Mouse (Mus musculus) CH12.LX (cell line): ENCODE measurements around the gene Dalrd3. TPM values are rescaled to one million over a fixed set of nuclear protein-coding genes. Genes with fewer than 3 reads are reported as not detected.

ENCODE experiments used
- DNase-seq: peaks from one replicate; pipeline ENCODE4 v3.0.0-alpha.2; 2013; ENCODE audit errors: extremely low read depth
- H3K27ac ChIP-seq: 2 replicates; pipeline ENCODE4 v1.5.1; 2012; ENCODE audit warnings: low read depth, mild to moderate bottlenecking, control low read depth, moderate library complexity; ENCODE audit not compliant: insufficient read depth
- H3K27me3 ChIP-seq: replicated peaks from 2 replicates; pipeline ENCODE3; 2012; ENCODE audit warnings: inconsistent platforms
- H3K36me3 ChIP-seq, 2 experiments: replicated peaks in 1 of 2; 2 replicates each; pipeline versions ENCODE3 to v1.6.1; 2012; ENCODE audit warnings: inconsistent platforms in 1 of 2, low read length in 1 of 2, mild to moderate bottlenecking in 1 of 2, mixed read lengths in 1 of 2, moderate library complexity in 1 of 2; ENCODE audit not compliant: control insufficient read depth in 1 of 2, insufficient read depth in 1 of 2
- H3K4me1 ChIP-seq, 2 experiments: 2 replicates each; pipeline ENCODE4 v1.6.1; 2012; ENCODE audit warnings: inconsistent platforms in 1 of 2, moderate library complexity in 1 of 2; ENCODE audit not compliant: insufficient read depth in 2 of 2, control insufficient read depth in 1 of 2
- H3K4me2 ChIP-seq: 2 replicates; pipeline ENCODE4 v1.6.1; 2012; ENCODE audit warnings: low read depth, mild to moderate bottlenecking, control low read depth; ENCODE audit not compliant: poor library complexity, insufficient read depth, severe bottlenecking
- H3K4me3 ChIP-seq, 3 experiments: fragments of 150-350 bp in 1 of 3; sonication (generic) in 1 of 3; replicated peaks in 1 of 3; 2 replicates each; pipeline versions ENCODE3 to v1.5.1; 2011 to 2012; ENCODE audit warnings: low read depth in 2 of 3, low read length in 2 of 3, mild to moderate bottlenecking in 2 of 3, moderate library complexity in 2 of 3, control low read depth in 1 of 3, improper control_type of control experiment in 1 of 3, inconsistent platforms in 1 of 3, mixed read lengths in 1 of 3; ENCODE audit not compliant: poor library complexity in 1 of 3
- H3K79me2 ChIP-seq: replicated peaks from 2 replicates; pipeline ENCODE4 v1.6.1; 2012; ENCODE audit warnings: mild to moderate bottlenecking, moderate library complexity; ENCODE audit not compliant: control insufficient read depth, poor library complexity, insufficient read depth, severe bottlenecking; ENCODE audit errors: extremely low read depth
- H3K9ac ChIP-seq: 2 replicates; pipeline ENCODE4 v1.6.1; 2012; ENCODE audit warnings: low read depth, mild to moderate bottlenecking, control low read depth, moderate library complexity; ENCODE audit not compliant: insufficient read depth
- H3K9me3 ChIP-seq: replicated peaks from 2 replicates; pipeline ENCODE3; 2012; ENCODE audit warnings: low read length, inconsistent platforms, mixed read lengths
- BHLHE40 ChIP-seq: IDR thresholded peaks from 2 replicates; pipeline ENCODE4 v1.6.1; 2011; ENCODE audit warnings: mild to moderate bottlenecking, low read depth, low read length, improper control_type of control experiment
- CHD2 ChIP-seq: IDR thresholded peaks from 2 replicates; pipeline ENCODE4 v1.6.1; 2011; ENCODE audit warnings: low read length, improper control_type of control experiment
- CTCF ChIP-seq, 2 experiments: IDR thresholded peaks in 1 of 2; conservative IDR thresholded peaks in 1 of 2; 2 replicates each; pipeline ENCODE4 v1.5.1; 2011 to 2012; ENCODE audit warnings: low read depth in 2 of 2, low read length in 2 of 2, improper control_type of control experiment in 1 of 2, inconsistent platforms in 1 of 2, mild to moderate bottlenecking in 1 of 2, moderate library complexity in 1 of 2
- EP300 ChIP-seq: IDR thresholded peaks from 2 replicates; pipeline ENCODE4 v1.6.1; 2011; ENCODE audit warnings: low read length, improper control_type of control experiment
- ETS1 ChIP-seq: conservative IDR thresholded peaks from 2 replicates; pipeline ENCODE4 v1.6.1; 2012; ENCODE audit warnings: low read depth, mild to moderate bottlenecking, inconsistent platforms, low read length, improper control_type of control experiment, moderate library complexity
- IRF4 ChIP-seq: IDR thresholded peaks from 2 replicates; pipeline ENCODE4 v1.6.1; 2014; ENCODE audit warnings: low read depth, mild to moderate bottlenecking, inconsistent platforms, low read length, improper control_type of control experiment
- JUN ChIP-seq: IDR thresholded peaks from 2 replicates; pipeline ENCODE4 v1.6.1; 2011; ENCODE audit warnings: low read depth, mild to moderate bottlenecking, low read length, improper control_type of control experiment, moderate library complexity; ENCODE audit not compliant: insufficient read depth
- JUND ChIP-seq: conservative IDR thresholded peaks from 2 replicates; pipeline ENCODE4 v1.6.1; 2011; ENCODE audit warnings: low read depth, low read length, improper control_type of control experiment
- MAFK ChIP-seq: IDR thresholded peaks from 2 replicates; pipeline ENCODE4 v1.6.1; 2011; ENCODE audit warnings: low read length, improper control_type of control experiment; ENCODE audit not compliant: insufficient replicate concordance
- MAX ChIP-seq: IDR thresholded peaks from 2 replicates; pipeline ENCODE4 v1.6.1; 2011; ENCODE audit warnings: low read length, improper control_type of control experiment
- MEF2A ChIP-seq: IDR thresholded peaks from 2 replicates; pipeline ENCODE4 v1.6.1; 2014; ENCODE audit warnings: low read depth, mild to moderate bottlenecking, inconsistent platforms, low read length, improper control_type of control experiment, borderline replicate concordance
- MXI1 ChIP-seq: IDR thresholded peaks from 2 replicates; pipeline ENCODE4 v1.6.1; 2011; ENCODE audit warnings: mild to moderate bottlenecking, low read depth, low read length, improper control_type of control experiment
- NELFE ChIP-seq: IDR thresholded peaks from 2 replicates; pipeline ENCODE4 v1.6.1; 2011; ENCODE audit warnings: low read depth, low read length, improper control_type of control experiment
- PAX5 ChIP-seq: IDR thresholded peaks from 2 replicates; pipeline ENCODE4 v1.6.1; 2012; ENCODE audit warnings: low read length, inconsistent platforms, mixed read lengths
- SIN3A ChIP-seq: IDR thresholded peaks from 2 replicates; pipeline ENCODE4 v1.6.1; 2012; ENCODE audit warnings: low read length, improper control_type of control experiment, inconsistent platforms
- TCF12 ChIP-seq: IDR thresholded peaks from 2 replicates; pipeline ENCODE4 v1.6.1; 2014; ENCODE audit warnings: low read depth, mild to moderate bottlenecking, inconsistent platforms, low read length, improper control_type of control experiment
- USF1 ChIP-seq: IDR thresholded peaks from 2 replicates; pipeline ENCODE4 v1.6.1; 2014; ENCODE audit warnings: low read depth, mild to moderate bottlenecking, inconsistent platforms, low read length, improper control_type of control experiment
- USF2 ChIP-seq: conservative IDR thresholded peaks from 2 replicates; pipeline ENCODE4 v1.6.1; 2011; ENCODE audit warnings: low read depth, low read length, improper control_type of control experiment
- ZC3H11A ChIP-seq: IDR thresholded peaks from 2 replicates; pipeline ENCODE4 v1.6.1; 2012; ENCODE audit warnings: low read depth, mild to moderate bottlenecking, inconsistent platforms, low read length, improper control_type of control experiment
- ZNF384 ChIP-seq: IDR thresholded peaks from 2 replicates; pipeline ENCODE4 v1.6.1; 2012; ENCODE audit warnings: low read depth, low read length, improper control_type of control experiment, inconsistent platforms
- dilution Hi-C: fragments of 300-500 bp; cut with MboI; formaldehyde crosslinking; loops from 2 replicates; pipeline ENCODE4 v1.14.3; 2020; ENCODE audit warnings: low sequenced_read_pairs; ENCODE audit not compliant: extremely low pct_unique_long_range_greater_than_20kb, extremely low pct_ligation_motif_present
- in situ Hi-C: fragments of 300-500 bp; cut with MboI; formaldehyde crosslinking; loops from 3 replicates; pipeline ENCODE4 v1.14.3; 2019; ENCODE audit warnings: low sequenced_read_pairs, low pct_ligation_motif_present, low pct_unique_long_range_greater_than_20kb, mixed read lengths
- polyA plus RNA-seq: library from polyadenylated mRNA; unstranded; fragments of >175 nt; gene quantifications from 2 replicates; pipeline ENCODE4 v1.2.1, GENCODE M21; 2012; ENCODE audit warnings: low read depth; ENCODE audit not compliant: insufficient read length
- total RNA-seq, 2 experiments: library from RNA; depleted of rRNA; stranded (reverse); fragments of 300-350 nt in 1 of 2; fragments of >200 nt in 1 of 2; gene quantifications; 2 replicates each; pipeline ENCODE4 v1.2.3; 2012 to 2014

The Dalrd3 gene
- total and polyA plus RNA-seq, 3 experiments, result 52.6 to 114 (median 110) TPM

GRCm38 (mm10) chr9:108571401-108571973 is 1.8 kb downstream of the Dalrd3 start:
- Histone ChIP-seq H3K4me2 (no peak overlapping the region), H3K9ac (no peak overlapping the region), H3K27me3 (no peaks in the 10 kb centered on the region), H3K4me1 (peaks cover 3 to 12% of the 10 kb centered on the region in 2 experiments; a peak in 3 of 4 replicates), H3K36me3 (peaks cover 39 to 59% of the 10 kb centered on the region in 2 experiments), H3K9me3 (no peaks in the 10 kb centered on the region), H3K27ac (no peak overlapping the region), H3K79me2 (0 out of 2 replicates have a peak, but pooled peaks cover 3% of the 10 kb centered on the region), H3K4me3 (no peak overlapping the region)
- in situ Hi-C loops, result no loop called here
- no peak for DNase-seq
- TF ChIP-seq ZNF384 (no peak), MAX (no peak), USF2 (no peak), BHLHE40 (no peak), ZC3H11A (no peak)
- dilution Hi-C loops, result no loop called here

GRCm38 (mm10) chr9:108572321-108572720 is 2.6 kb downstream of the Dalrd3 start:
- TF ChIP-seq USF1, result no peak
- TF ChIP-seq USF2, result no peak
- TF ChIP-seq PAX5, result no peak
- TF ChIP-seq JUND, result no peak
- TF ChIP-seq TCF12, result no peak
- TF ChIP-seq EP300, result no peak
- no peak for TF ChIP-seq BHLHE40
- TF ChIP-seq MAFK, result no peak
- no peak for TF ChIP-seq NELFE
- TF ChIP-seq MXI1, result no peak
- TF ChIP-seq CTCF (conservative IDR thresholded peaks at IDR 0.05 in 1 of 2, IDR thresholded peaks at IDR 0.05 in 1 of 2; ENCODE audit: low read depth in 2 of 2, low read length in 2 of 2), result no peak
- no peak for TF ChIP-seq ETS1
- TF ChIP-seq IRF4, result no peak
- no peak for TF ChIP-seq MEF2A
- TF ChIP-seq SIN3A, result no peak
- TF ChIP-seq JUN, result no peak
- no peak for TF ChIP-seq CHD2
- TF ChIP-seq, all 38 proteins: peak for 0
- Histone ChIP-seq H3K4me3 (no peak overlapping the region), H3K79me2 (0 out of 2 replicates have a peak, but pooled peaks cover 3% of the 10 kb centered on the region), H3K9me3 (no peaks in the 10 kb centered on the region), H3K27me3 (no peaks in the 10 kb centered on the region), H3K36me3 (peaks cover 39 to 66% of the 10 kb centered on the region in 2 experiments), H3K4me2 (no peak overlapping the region), H3K27ac (no peak overlapping the region), H3K9ac (no peak overlapping the region), H3K4me1 (peaks cover 3 to 15% of the 10 kb centered on the region in 2 experiments; a peak in 3 of 4 replicates)
- in situ Hi-C loops (no loop called here), dilution Hi-C loops (no loop called here)
- DNase-seq, result no peak
